Mouse (Mus musculus) heart, embryonic 14.5 days (tissue): ENCODE data around the gene Ptprn2. TPM values are rescaled to one million over a fixed set of nuclear protein-coding genes. Genes with fewer than 3 reads are reported as not detected.
"Not testable (repeated sequence)": the region's sequence is repeated elsewhere in the genome, so short reads cannot be mapped to it uniquely, and the experiment has no call there.

ENCODE experiments used
- ATAC-seq: fragments of 200-750 bp; cut with Nextera tagmentation; 2 replicates; pipeline ENCODE4 v1.8.0; 2017; ENCODE audit warnings: low read depth, moderate TSS enrichment; ENCODE audit not compliant: insufficient number of reproducible peaks, insufficient read depth, low FRiP score
- H3K27ac ChIP-seq, 2 experiments: fragments of 200-500 bp in 1 of 2; fragments of 300-500 bp in 1 of 2; sonication (generic) in 1 of 2; replicated peaks in 1 of 2; 2 replicates each; pipeline ENCODE4 v1.5.1; 2012 to 2014; ENCODE audit warnings: low read depth in 2 of 2, low read length in 2 of 2, control low read depth in 1 of 2, mild to moderate bottlenecking in 1 of 2, mixed read lengths in 1 of 2; ENCODE audit not compliant: control insufficient read depth in 1 of 2, insufficient read depth in 1 of 2
- H3K27me3 ChIP-seq: fragments of 300-500 bp; sonication (generic); 2 replicates; pipeline ENCODE4 v1.6.1; 2014; ENCODE audit warnings: mild to moderate bottlenecking, low read length, control low read depth; ENCODE audit not compliant: control insufficient read depth, insufficient read depth
- H3K36me3 ChIP-seq: fragments of 300-500 bp; sonication (generic); 2 replicates; pipeline ENCODE4 v1.6.1; 2014; ENCODE audit warnings: mild to moderate bottlenecking, control low read depth, low read length, mixed read lengths; ENCODE audit not compliant: control insufficient read depth, insufficient read depth
- H3K4me1 ChIP-seq, 2 experiments: fragments of 200-500 bp in 1 of 2; fragments of 300-500 bp in 1 of 2; sonication (generic) in 1 of 2; 2 replicates each; pipeline ENCODE4 v1.6.1; 2012 to 2014; ENCODE audit warnings: low read length in 2 of 2, control low read depth in 1 of 2, mixed read lengths in 1 of 2; ENCODE audit not compliant: control insufficient read depth in 2 of 2, insufficient read depth in 2 of 2
- H3K4me2 ChIP-seq: fragments of 300-500 bp; sonication (generic); 2 replicates; pipeline ENCODE4 v1.6.1; 2014; ENCODE audit warnings: mild to moderate bottlenecking, low read length
- H3K4me3 ChIP-seq, 2 experiments: fragments of 200-500 bp in 1 of 2; fragments of 300-500 bp in 1 of 2; sonication (generic) in 1 of 2; 2 replicates each; pipeline ENCODE4 v1.5.1; 2012 to 2014; ENCODE audit warnings: low read length in 2 of 2, mild to moderate bottlenecking in 2 of 2, control low read depth in 1 of 2, low read depth in 1 of 2, moderate library complexity in 1 of 2; ENCODE audit not compliant: control insufficient read depth in 1 of 2, insufficient read depth in 1 of 2
- H3K9ac ChIP-seq: fragments of 300-500 bp; sonication (generic); 2 replicates; pipeline ENCODE4 v1.6.1; 2014; ENCODE audit warnings: mild to moderate bottlenecking, low read length
- H3K9me3 ChIP-seq: fragments of 300-500 bp; sonication (generic); 2 replicates; pipeline ENCODE4 v1.6.1; 2016; ENCODE audit warnings: low read length, control low read depth; ENCODE audit not compliant: control insufficient read depth
- WGBS: fragments of 180-500 bp; shearing (Covaris S2); extraction: QIAGEN DNeasy Blood & Tissue Kit; methylation state at CpG from one replicate; pipeline ENCODE4 v1.1.7; 2014; 5-methylcytosine and 5-hydroxymethylcytosine counted together
- polyA plus RNA-seq: library from polyadenylated mRNA; unstranded; fragments of >200 nt; fragmentation: Nextera tagmentation; extraction: Ambion mirVana; gene quantifications from 2 replicates; pipeline ENCODE4 v1.2.1, GENCODE M21; 2014

The Ptprn2 gene
- polyA plus RNA-seq, 1 experiment from 2014 or later: 0.20 TPM

DNA sequence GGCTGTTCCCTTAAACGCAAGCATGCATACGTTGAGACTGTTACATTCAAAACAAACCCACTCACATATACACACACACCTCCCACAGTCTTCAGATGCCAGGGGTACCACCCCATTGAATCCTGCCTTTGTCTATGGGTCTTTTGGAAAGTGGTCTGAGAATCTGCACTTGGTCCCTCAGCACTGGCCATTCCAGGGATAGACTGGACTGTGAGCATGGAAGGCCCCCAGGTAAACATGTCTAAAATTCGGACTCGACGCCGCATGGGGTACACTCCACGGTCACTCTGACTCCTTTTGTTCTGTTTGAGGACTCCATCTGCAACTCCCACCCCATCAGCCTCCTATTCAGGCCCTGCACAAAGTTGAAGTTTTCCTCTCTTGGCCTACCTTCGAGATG lies 529 bp upstream of the Ptprn2 start:
- Histone ChIP-seq H3K27me3 (peaks cover 9% of the 10 kb centered on the region), H3K4me3 (peak overlapping the region in 1 of 2 experiments; percentile 50; a peak in 1 of 4 replicates), H3K27ac (no peak overlapping the region), H3K9ac (no peak overlapping the region), H3K4me2 (peak overlapping the region; percentile 97; the same call in 1 of the 2 replicates), H3K4me1 (peaks cover 6 to 8% of the 10 kb centered on the region in 2 experiments; a peak in 3 of 4 replicates), H3K9me3 (no peaks in the 10 kb centered on the region), H3K36me3 (no peaks in the 10 kb centered on the region)
- 78% methylated on average over 8 of the region's 8 CpGs for WGBS
- no peak for ATAC-seq

DNA sequence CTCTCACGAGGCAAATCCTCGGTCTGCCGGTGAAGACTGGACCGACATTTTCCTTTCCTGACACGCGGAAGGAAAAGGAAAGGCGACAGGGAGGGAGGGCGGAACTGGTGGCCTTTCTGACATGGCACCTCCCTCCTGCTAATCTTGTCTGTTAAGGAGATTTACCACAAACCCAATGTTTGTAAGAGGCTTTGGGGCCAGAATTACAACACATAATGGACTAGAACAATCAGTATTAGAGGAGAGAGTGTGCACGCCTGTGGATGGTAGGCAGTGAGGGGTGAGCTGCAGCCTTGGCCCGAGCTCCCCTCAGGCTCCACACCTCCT lies 847 bp downstream of the Ptprn2 start:
- no peaks in the 10 kb centered on the region for H3K9me3 ChIP-seq
- no peak overlapping the region for H3K9ac ChIP-seq
- no peak for ATAC-seq

DNA sequence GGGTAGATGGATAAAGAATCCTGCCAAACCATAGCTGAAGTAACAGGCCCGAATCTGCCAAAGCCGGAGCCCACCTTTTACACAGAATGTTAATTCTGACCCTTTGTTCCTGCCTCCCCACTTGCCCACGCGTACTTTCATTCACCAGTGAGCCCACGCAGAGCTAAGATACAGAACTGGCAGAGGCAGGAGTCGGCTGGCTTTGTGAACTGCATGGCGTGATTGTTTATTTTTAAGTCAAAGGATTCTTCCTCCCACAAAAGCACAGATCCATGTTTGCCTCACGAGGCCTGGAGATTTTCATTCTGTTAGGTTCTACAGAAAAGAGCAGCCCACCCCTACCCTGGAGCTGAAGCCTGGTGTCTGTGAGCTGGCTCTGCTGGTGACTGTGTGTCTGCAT lies 3.3 kb downstream of the Ptprn2 start:
- 71% methylated on average over 8 of the region's 8 CpGs for WGBS
- peaks cover 6 to 8% of the 10 kb centered on the region in 2 experiments; a peak in 3 of 4 replicates for H3K4me1 ChIP-seq
- H3K9me3 ChIP-seq: no peaks in the 10 kb centered on the region
- H3K36me3 ChIP-seq: no peaks in the 10 kb centered on the region
- peaks cover 9% of the 10 kb centered on the region for H3K27me3 ChIP-seq
- H3K27ac ChIP-seq: no peak overlapping the region
- H3K4me3 ChIP-seq: no peak overlapping the region
- H3K9ac ChIP-seq: no peak overlapping the region
- ATAC-seq: no peak
- H3K4me2 ChIP-seq: no peak overlapping the region

More for the DNA sequence above, 847 bp downstream of the Ptprn2 start:
- no peaks in the 10 kb centered on the region for H3K36me3 ChIP-seq
- H3K4me1 ChIP-seq: peaks cover 6 to 8% of the 10 kb centered on the region in 2 experiments; a peak in 3 of 4 replicates
- WGBS: 6% methylated on average over 10 of the region's 10 CpGs
- H3K4me3 ChIP-seq: peak overlapping the region; percentile 50 to 52
- H3K27ac ChIP-seq: no peak overlapping the region
- peaks cover 9% of the 10 kb centered on the region for H3K27me3 ChIP-seq
- H3K4me2 ChIP-seq: peak overlapping the region; percentile 97

DNA sequence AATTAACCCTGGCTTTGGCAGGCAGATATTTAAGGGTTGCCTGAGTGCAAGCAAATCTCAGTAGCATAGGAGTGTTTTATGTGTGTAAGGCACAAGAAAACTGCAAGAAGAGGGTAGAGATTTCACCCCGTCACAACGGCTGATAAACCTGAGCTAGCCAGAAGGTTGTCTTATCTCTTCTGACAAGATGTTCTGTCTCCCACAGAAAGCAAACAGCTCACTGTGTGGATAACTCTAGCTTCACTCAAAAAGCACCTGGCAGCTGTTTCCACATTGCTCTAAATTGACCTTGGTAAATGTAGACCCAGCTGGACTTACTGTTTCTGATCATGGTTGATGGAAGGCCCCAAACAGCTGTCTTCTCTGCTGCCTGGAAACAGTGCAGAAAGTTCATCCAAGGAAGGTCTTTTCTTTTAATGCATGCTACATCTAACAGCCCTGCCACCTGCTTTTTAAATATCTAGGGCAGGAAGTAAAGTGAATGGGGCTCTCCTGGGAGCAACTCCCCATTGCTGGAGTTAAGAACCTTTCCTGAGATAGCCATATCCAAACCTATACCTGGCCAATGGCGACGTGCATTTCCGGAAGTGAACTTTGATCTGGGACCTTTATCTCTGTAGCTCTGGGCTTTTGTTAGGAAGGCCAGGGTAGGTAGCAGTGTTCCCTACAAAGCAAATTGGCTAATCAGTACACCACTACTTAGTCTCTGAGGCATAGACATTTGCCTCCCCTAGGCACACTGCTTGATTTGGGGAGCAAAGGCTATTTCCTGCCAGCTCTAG lies 5.2 kb downstream of the Ptprn2 start:
- no peaks in the 10 kb centered on the region for H3K36me3 ChIP-seq
- peaks cover 4 to 6% of the 10 kb centered on the region in 2 experiments; a peak in 3 of 4 replicates for H3K4me1 ChIP-seq
- H3K4me2 ChIP-seq: no peak overlapping the region
- 55% methylated on average over 5 of the region's 5 CpGs for WGBS
- no peak overlapping the region for H3K4me3 ChIP-seq
- H3K9me3 ChIP-seq: no peaks in the 10 kb centered on the region
- H3K27ac ChIP-seq: no peak overlapping the region
- ATAC-seq: no peak
- H3K27me3 ChIP-seq: peaks cover 9% of the 10 kb centered on the region
- no peak overlapping the region for H3K9ac ChIP-seq

DNA sequence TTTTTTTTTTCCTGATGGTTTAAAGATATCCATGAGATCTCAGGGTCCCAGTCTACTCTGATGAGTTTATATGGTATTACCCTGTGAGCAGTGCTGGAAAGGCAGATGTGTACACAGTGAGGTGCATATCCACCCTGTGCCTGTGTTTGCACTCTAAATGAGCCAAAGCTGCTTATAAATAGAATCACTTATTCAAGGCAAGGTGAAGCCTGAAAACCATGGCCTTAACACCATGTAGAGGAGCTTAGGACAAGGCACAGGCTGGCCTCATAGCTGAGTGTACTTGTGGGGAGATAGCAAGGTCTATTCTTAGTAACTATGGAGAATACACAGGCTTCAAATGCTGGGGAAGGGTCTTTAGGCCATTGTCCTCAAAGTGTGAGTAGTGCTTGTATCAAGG lies 13.1 kb downstream of the Ptprn2 start:
- Histone ChIP-seq H3K27ac (no peak overlapping the region), H3K4me1 (peaks cover 2 to 7% of the 10 kb centered on the region in 2 experiments; a peak in 1 of 4 replicates), H3K36me3 (no peaks in the 10 kb centered on the region), H3K4me3 (no peak overlapping the region), H3K9ac (no peak overlapping the region), H3K4me2 (no peak overlapping the region), H3K27me3 (no peaks in the 10 kb centered on the region), H3K9me3 (no peaks in the 10 kb centered on the region)
- no peak for ATAC-seq

DNA sequence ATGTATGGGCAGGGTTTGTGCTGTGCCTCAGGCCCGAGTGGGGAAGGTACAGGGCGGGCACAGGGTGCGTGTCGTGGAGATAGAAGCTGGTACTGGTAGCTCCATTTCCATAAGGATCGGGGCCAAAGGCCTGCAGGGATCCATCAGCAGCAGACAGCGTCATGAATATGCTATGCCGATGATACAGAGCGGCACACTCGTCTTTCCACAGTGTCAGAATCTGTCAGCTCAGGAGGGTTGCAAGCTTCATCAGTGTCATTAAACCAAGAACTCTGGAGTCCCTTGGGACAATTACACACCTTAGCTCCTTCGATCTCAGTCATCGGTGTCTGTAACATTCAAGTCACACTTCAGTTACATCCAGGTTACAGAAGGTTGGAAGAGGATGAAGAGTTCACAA lies 15.1 kb downstream of the Ptprn2 start:
- H3K9ac ChIP-seq: no peak overlapping the region
- H3K4me3 ChIP-seq: no peak overlapping the region
- H3K27me3 ChIP-seq: no peaks in the 10 kb centered on the region
- no peaks in the 10 kb centered on the region for H3K9me3 ChIP-seq
- WGBS: 80% methylated on average over 11 of the region's 11 CpGs
- no peak for ATAC-seq
- H3K4me1 ChIP-seq: peaks cover 2 to 7% of the 10 kb centered on the region in 2 experiments; a peak in 1 of 4 replicates
- H3K36me3 ChIP-seq: no peaks in the 10 kb centered on the region
- no peak overlapping the region for H3K4me2 ChIP-seq
- H3K27ac ChIP-seq: no peak overlapping the region

DNA sequence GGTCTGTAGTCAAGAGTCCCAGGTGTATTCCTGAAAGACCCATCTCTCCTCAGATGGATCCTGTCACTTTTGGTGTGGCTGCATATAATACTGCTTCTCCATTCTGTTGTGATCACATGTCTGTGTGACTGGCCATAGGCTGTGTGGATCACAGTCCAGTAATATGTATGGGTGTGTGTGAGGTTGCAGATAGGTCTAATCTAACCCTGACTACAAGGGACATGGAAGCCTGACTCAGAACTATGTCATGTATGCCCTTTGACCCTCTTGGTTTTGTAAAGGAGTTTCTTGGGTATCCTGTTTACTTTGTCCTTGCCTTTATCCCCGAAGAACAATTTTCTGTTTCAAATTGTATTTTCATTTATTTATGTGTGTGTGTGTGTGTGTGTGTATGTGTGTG lies 27.0 kb downstream of the Ptprn2 start:
- no peaks in the 10 kb centered on the region for H3K4me1 ChIP-seq
- no peak overlapping the region for H3K4me3 ChIP-seq
- no peak overlapping the region for H3K4me2 ChIP-seq
- H3K9me3 ChIP-seq: no peaks in the 10 kb centered on the region
- ATAC-seq: no peak
- WGBS: 80% methylated on average over 1 of the region's 1 CpGs
- H3K36me3 ChIP-seq: no peaks in the 10 kb centered on the region
- H3K9ac ChIP-seq: no peak overlapping the region
- H3K27me3 ChIP-seq: no peaks in the 10 kb centered on the region
- H3K27ac ChIP-seq: no peak overlapping the region

DNA sequence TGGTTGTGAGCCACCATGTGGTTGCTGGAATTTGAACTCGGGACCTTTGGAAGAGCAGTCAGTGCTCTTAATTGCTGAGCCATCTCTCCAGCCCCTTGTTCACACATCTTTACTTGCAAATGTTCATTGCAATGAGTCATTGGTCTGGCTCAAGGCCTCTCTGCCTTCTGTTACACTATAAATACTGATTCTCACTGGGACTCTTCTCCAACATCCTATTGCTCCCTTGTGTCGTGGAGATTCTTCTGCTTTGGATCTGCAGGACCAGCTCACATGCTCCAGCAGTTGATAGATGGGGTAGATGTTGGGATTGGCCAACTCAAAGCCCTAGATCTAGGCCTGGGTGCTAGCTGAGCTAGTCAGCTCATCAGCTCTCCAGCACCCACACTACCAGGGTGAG lies 28.3 kb downstream of the Ptprn2 start:
- H3K9me3 ChIP-seq, H3K36me3 ChIP-seq, ATAC-seq, H3K27ac ChIP-seq, H3K4me3 ChIP-seq, H3K4me2 ChIP-seq, H3K27me3 ChIP-seq, H3K4me1 ChIP-seq, H3K9ac ChIP-seq: not testable (repeated sequence)
- 87% methylated on average over 2 of the region's 2 CpGs for WGBS
